Mouse (Mus musculus) midbrain, embryonic 15.5 days (tissue): ENCODE measurements around the gene Cep164. TPM values are rescaled to one million over a fixed set of nuclear protein-coding genes. Genes with fewer than 3 reads are reported as not detected.
"Not testable (repeated sequence)": the region's sequence is repeated elsewhere in the genome, so short reads cannot be mapped to it uniquely, and the experiment has no call there.

Experiments used
- ATAC-seq: fragments of 200-750 bp; cut with Nextera tagmentation; replicated peaks from 2 replicates; pipeline ENCODE4 v1.8.0; 2017; ENCODE audit warnings: moderate TSS enrichment
- H3K27ac ChIP-seq: fragments of 300-500 bp; sonication (generic); 2 replicates; pipeline ENCODE4 v1.5.1; 2015; ENCODE audit warnings: mild to moderate bottlenecking, inconsistent platforms
- H3K27me3 ChIP-seq: fragments of 300-500 bp; sonication (generic); replicated peaks from 2 replicates; pipeline ENCODE4 v1.6.1; 2015; ENCODE audit warnings: inconsistent platforms
- H3K36me3 ChIP-seq: fragments of 300-500 bp; sonication (generic); replicated peaks from 2 replicates; pipeline ENCODE4 v1.6.1; 2015; ENCODE audit warnings: inconsistent platforms
- H3K4me1 ChIP-seq: fragments of 300-500 bp; sonication (generic); 2 replicates; pipeline ENCODE4 v1.6.1; 2015; ENCODE audit warnings: inconsistent platforms
- H3K4me2 ChIP-seq: fragments of 300-500 bp; sonication (generic); 2 replicates; pipeline ENCODE4 v1.6.1; 2015; ENCODE audit warnings: inconsistent platforms, mild to moderate bottlenecking, moderate library complexity
- H3K4me3 ChIP-seq: fragments of 300-500 bp; sonication (generic); 2 replicates; pipeline ENCODE4 v1.5.1; 2015; ENCODE audit warnings: mild to moderate bottlenecking, inconsistent platforms
- H3K9ac ChIP-seq: fragments of 300-500 bp; sonication (generic); 2 replicates; pipeline ENCODE4 v1.6.1; 2015; ENCODE audit warnings: mild to moderate bottlenecking, inconsistent platforms
- H3K9me3 ChIP-seq: fragments of 300-500 bp; sonication (generic); 2 replicates; pipeline ENCODE4 v1.6.1; 2016; ENCODE audit warnings: inconsistent platforms
- WGBS: fragments of 180-500 bp; shearing (Covaris S2); methylation state at CpG from one replicate; pipeline ENCODE4 v1.1.7; 2015; ENCODE audit warnings: mixed read lengths; 5-methylcytosine and 5-hydroxymethylcytosine counted together
- polyA plus RNA-seq: library from polyadenylated mRNA; unstranded; fragments of >200 nt; fragmentation: Nextera tagmentation; extraction: Ambion mirVana; gene quantifications from 2 replicates; pipeline ENCODE4 v1.2.1, GENCODE M21; 2015

Gene Cep164
- polyA plus RNA-seq, 1 experiment from 2014 or later: 15.9 TPM

GRCm38 (mm10) chr9:45846891-45847460, 18.5 kb upstream of the Cep164 start:
- Histone ChIP-seq H3K27me3 (no peaks in the 10 kb centered on the region), H3K27ac (no peak overlapping the region), H3K4me3 (no peak overlapping the region), H3K9me3 (no peaks in the 10 kb centered on the region), H3K9ac (no peak overlapping the region), H3K4me2 (no peak overlapping the region), H3K36me3 (no peaks in the 10 kb centered on the region), H3K4me1 (peaks cover 19% of the 10 kb centered on the region)
- ATAC-seq: no peak
- WGBS: 90% methylated on average over 5 of the region's 5 CpGs

DNA sequence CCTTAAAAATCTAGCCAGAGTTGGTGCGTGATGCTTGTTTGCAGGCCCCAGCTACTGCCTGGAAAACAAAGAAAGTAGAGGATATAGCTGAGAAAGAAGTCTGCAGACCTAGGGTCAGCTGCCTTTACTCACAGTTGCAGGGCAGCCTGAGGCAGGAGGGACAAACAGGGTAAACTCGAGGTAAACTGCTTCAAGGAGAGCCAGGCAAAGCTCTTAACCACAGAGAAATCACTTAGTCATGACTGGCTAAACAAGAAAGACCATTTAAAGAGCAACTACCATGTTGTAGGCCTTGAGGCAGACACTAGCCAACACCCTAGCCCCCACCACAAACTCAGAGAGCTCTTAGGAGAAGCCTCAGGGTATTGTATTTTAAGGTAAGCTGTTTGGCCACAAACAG, 17.7 kb upstream of the Cep164 start:
- H3K4me3 ChIP-seq, H3K9ac ChIP-seq, ATAC-seq, H3K9me3 ChIP-seq, H3K36me3 ChIP-seq, H3K4me2 ChIP-seq, H3K27ac ChIP-seq, H3K27me3 ChIP-seq: not testable (repeated sequence)
- WGBS: 80% methylated on average over 2 of the region's 2 CpGs
- peaks cover 27% of the 10 kb centered on the region for H3K4me1 ChIP-seq

- 76% methylated on average over 3 of the region's 3 CpGs for WGBS
- H3K36me3 ChIP-seq: no peaks in the 10 kb centered on the region
- H3K4me2 ChIP-seq: no peak overlapping the region
- H3K4me3 ChIP-seq: no peak overlapping the region
- ATAC-seq: no peak
- no peak overlapping the region for H3K9ac ChIP-seq
- peaks cover 34% of the 10 kb centered on the region for H3K4me1 ChIP-seq
- no peaks in the 10 kb centered on the region for H3K27me3 ChIP-seq
- no peak overlapping the region for H3K27ac ChIP-seq
- H3K9me3 ChIP-seq: no peaks in the 10 kb centered on the region
Observed at GRCm38 (mm10) chr9:45845541-45845940, 17.1 kb upstream of the Cep164 start.

DNA sequence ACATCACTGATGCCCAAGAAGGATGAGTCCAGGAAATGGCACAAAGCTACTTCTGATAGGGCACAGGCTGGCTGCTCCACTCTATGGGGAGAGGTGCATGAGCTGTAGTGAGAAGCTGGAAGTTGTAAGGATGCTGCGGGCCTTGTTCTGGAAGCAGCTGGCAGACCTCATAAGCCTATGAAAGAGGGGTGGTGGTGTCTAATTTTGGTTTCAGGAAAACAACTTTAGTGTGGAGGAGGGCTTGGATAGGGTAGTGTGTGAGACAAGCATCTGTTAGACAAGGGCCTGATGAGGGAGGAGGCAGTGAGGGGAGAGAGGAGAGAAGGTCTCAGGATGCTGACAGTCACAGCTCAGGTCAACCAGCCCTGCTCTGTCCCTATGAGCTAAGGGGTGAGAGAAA, 15.3 kb upstream of the Cep164 start:
- Histone ChIP-seq H3K36me3 (no peaks in the 10 kb centered on the region), H3K4me2 (no peak overlapping the region), H3K4me1 (peaks cover 40% of the 10 kb centered on the region), H3K27ac (no peak overlapping the region), H3K27me3 (no peaks in the 10 kb centered on the region), H3K9ac (no peak overlapping the region), H3K4me3 (no peak overlapping the region), H3K9me3 (no peaks in the 10 kb centered on the region)
- no peak for ATAC-seq
- 89% methylated on average over 1 of the region's 1 CpGs for WGBS

GRCm38 (mm10) chr9:45843007-45843406, 14.5 kb upstream of the Cep164 start:
- Histone ChIP-seq H3K4me3 (no peak overlapping the region), H3K9ac (no peak overlapping the region), H3K4me2 (no peak overlapping the region), H3K27ac (no peak overlapping the region), H3K27me3 (no peaks in the 10 kb centered on the region), H3K36me3 (no peaks in the 10 kb centered on the region), H3K4me1 (peaks cover 40% of the 10 kb centered on the region), H3K9me3 (no peaks in the 10 kb centered on the region)
- no peak for ATAC-seq
- WGBS: 73% methylated on average over 5 of the region's 5 CpGs

DNA sequence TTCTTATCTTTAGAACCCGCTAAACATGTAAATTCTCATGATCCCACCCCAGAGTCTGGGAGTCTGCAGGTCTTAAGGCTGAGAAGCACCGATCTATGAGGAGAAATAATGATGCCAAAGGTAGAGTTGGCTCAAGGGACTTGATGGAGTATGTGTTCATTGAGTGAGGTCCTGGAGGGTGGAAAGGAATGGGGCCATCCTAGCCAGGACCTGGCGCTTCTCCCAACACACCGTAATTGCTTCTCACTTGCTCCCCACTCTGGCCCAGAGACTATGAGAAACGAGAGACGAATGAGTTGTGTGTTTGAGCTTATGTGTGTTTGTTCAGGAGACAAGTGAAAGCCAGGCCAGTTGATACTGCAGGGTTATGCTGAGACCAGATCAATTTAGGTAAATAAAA, 13.0 kb upstream of the Cep164 start:
- Histone ChIP-seq H3K9me3 (no peaks in the 10 kb centered on the region), H3K4me2 (peak overlapping the region; percentile 74; the same call in 1 of the 2 replicates), H3K9ac (0 out of 2 replicates have a peak overlapping the region, but pooled peaks have one; percentile 2), H3K27ac (no peak overlapping the region), H3K4me3 (no peak overlapping the region), H3K27me3 (no peaks in the 10 kb centered on the region), H3K4me1 (peaks cover 40% of the 10 kb centered on the region), H3K36me3 (no peaks in the 10 kb centered on the region)
- 85% methylated on average over 6 of the region's 6 CpGs for WGBS
- ATAC-seq: no peak

- no peaks in the 10 kb centered on the region for H3K36me3 ChIP-seq
- peak overlapping the region; percentile 74 for H3K4me2 ChIP-seq
- H3K9ac ChIP-seq: no peak overlapping the region
- no peaks in the 10 kb centered on the region for H3K9me3 ChIP-seq
- H3K4me3 ChIP-seq: peak overlapping the region; percentile 76
- 74% methylated on average over 5 of the region's 5 CpGs for WGBS
- no peaks in the 10 kb centered on the region for H3K27me3 ChIP-seq
- no peak overlapping the region for H3K27ac ChIP-seq
- ATAC-seq: no peak
- H3K4me1 ChIP-seq: peaks cover 40% of the 10 kb centered on the region
Observed at GRCm38 (mm10) chr9:45840331-45840730, 11.8 kb upstream of the Cep164 start.

DNA sequence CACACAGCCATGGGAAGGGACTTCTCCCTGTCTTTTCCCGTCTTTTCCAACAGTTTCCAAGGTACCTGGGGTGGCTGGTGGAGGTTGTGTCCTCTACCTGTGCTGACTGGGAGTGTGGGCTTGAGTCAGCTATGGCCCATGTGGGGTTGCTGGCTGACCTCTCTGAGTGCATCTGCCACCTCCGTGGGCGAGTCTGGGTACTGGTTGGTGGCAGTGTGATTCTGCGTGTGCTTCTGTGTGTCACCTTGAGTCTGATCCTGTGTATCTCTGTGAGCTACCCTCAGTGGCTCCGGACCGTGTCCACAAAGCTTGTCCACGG, 11.4 kb upstream of the Cep164 start:
- Histone ChIP-seq H3K4me1 (peaks cover 40% of the 10 kb centered on the region), H3K9ac (peak overlapping the region; percentile 93; the same call in 1 of the 2 replicates), H3K9me3 (no peaks in the 10 kb centered on the region), H3K4me2 (peak overlapping the region; percentile 74), H3K27ac (no peak overlapping the region), H3K4me3 (peak overlapping the region; percentile 76), H3K36me3 (no peaks in the 10 kb centered on the region), H3K27me3 (no peaks in the 10 kb centered on the region)
- ATAC-seq: no peak
- 71% methylated on average over 7 of the region's 7 CpGs for WGBS

DNA sequence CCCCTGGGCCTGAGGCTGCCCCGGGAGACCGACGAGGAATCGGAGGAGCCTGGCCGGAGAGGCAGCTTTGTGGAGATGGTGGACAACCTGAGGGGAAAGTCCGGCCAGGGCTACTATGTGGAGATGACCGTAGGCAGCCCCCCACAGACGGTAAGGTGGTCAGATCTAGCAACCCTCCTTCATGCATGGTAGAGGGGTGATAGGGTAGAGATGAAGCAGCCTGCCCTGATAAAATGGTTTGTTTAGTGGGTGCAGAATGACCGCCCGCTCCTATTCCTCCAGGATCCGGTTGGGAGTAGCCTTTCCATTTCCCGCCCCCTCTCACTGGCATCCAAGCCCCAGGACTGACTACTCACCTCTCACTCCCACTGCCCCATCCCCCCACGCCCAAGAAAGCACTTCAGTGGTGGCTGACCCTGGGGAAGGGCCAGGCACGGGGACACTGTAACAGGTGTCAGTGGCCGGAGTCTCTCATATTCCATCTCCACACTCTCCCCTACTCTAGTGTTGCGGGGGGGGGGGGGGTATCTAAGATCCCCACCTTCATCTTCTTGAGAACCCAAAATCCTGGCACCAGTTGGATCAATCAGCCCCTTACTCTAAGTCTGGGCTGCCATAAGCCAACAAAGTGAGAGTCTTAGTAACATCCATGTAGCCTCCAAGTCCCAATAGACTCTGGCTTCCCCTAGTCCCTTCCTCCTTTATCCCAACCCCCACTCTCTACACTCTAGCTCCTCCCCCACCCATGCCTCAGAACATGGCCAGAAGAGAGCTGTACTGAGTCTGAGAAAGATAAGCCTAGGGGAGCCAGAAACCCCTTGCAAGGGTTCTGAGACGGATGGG, 10.9 kb upstream of the Cep164 start:
- H3K4me1 ChIP-seq: peaks cover 40% of the 10 kb centered on the region
- no peaks in the 10 kb centered on the region for H3K36me3 ChIP-seq
- WGBS: 9% methylated on average over 17 of the region's 17 CpGs
- H3K27me3 ChIP-seq: no peaks in the 10 kb centered on the region
- no peaks in the 10 kb centered on the region for H3K9me3 ChIP-seq
- peak overlapping the region; percentile 74 for H3K4me2 ChIP-seq
- H3K4me3 ChIP-seq: peak overlapping the region; percentile 76
- ATAC-seq: peak; percentile 37
- peak overlapping the region; percentile 82 for H3K27ac ChIP-seq
- H3K9ac ChIP-seq: peak overlapping the region; percentile 93

DNA sequence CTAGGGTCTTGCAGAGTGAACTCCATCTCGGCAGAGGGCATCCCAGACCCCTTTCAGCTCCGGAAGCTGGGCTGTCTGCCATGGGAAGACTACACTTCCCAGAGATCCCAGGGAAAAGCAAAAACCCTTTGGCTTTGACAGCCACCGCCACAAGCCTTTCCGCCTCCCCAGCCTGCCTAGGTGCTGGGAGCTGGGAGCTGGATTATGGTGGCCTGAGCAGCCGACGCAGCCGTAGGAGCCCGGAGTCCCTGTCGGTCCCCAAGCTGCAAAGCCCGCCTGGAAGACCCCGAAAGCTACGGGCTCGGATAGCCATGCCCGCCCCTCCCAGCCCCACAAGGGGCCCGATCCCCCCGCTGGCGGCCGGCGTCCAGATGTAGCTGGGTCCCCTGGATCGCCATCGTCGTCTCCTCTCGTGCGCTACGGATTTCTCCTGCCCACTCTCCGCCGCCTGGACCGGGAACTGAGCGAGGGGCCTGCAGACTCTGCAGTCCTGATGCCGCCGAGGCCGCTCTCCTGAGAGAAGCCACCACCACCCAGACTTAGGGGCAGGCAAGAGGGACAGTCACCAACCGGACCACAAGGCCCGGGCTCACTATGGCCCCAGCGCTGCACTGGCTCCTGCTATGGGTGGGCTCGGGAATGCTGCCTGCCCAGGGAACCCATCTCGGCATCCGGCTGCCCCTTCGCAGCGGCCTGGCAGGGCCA, 10.1 kb upstream of the Cep164 start, which contains the start of gene Bace1:
Gene Bace1 (plus strand): TSS at position 147 of the 705 bp plus-strand sequence.
- H3K9me3 ChIP-seq: no peaks in the 10 kb centered on the region
- H3K27me3 ChIP-seq: no peaks in the 10 kb centered on the region
- no peaks in the 10 kb centered on the region for H3K36me3 ChIP-seq
- peaks cover 40% of the 10 kb centered on the region for H3K4me1 ChIP-seq
- H3K9ac ChIP-seq: peak within 1 kb of the TSS; percentile 93
- under 1% methylated on average over 40 of the region's 40 CpGs for WGBS
- peak within 1 kb of the TSS; percentile 74 for H3K4me2 ChIP-seq
- peak; percentile 92 for ATAC-seq
- peak within 1 kb of the TSS; percentile 76 for H3K4me3 ChIP-seq
- H3K27ac ChIP-seq: peak within 1 kb of the TSS; percentile 82

GRCm38 (mm10) chr9:45838069-45838433, 9.6 kb upstream of the Cep164 start:
- Histone ChIP-seq H3K27me3 (no peaks in the 10 kb centered on the region), H3K4me3 (peak overlapping the region; percentile 76), H3K27ac (peak overlapping the region; percentile 82), H3K9ac (no peak overlapping the region), H3K4me2 (peak overlapping the region; percentile 74), H3K9me3 (no peaks in the 10 kb centered on the region), H3K4me1 (peaks cover 40% of the 10 kb centered on the region), H3K36me3 (no peaks in the 10 kb centered on the region)
- 19% methylated on average over 4 of the region's 4 CpGs for WGBS
- no peak; the same call in 1 of the 2 replicates for ATAC-seq

GRCm38 (mm10) chr9:45833461-45833860, 5.0 kb upstream of the Cep164 start:
- no peak overlapping the region for H3K9ac ChIP-seq
- no peak for ATAC-seq
- no peak overlapping the region for H3K27ac ChIP-seq
- H3K4me2 ChIP-seq: no peak overlapping the region
- no peaks in the 10 kb centered on the region for H3K27me3 ChIP-seq
- WGBS: 78% methylated on average over 2 of the region's 2 CpGs
- H3K4me3 ChIP-seq: no peak overlapping the region
- H3K36me3 ChIP-seq: no peaks in the 10 kb centered on the region
- peaks cover 4% of the 10 kb centered on the region; the same call in 1 of the 2 replicates for H3K4me1 ChIP-seq
- H3K9me3 ChIP-seq: no peaks in the 10 kb centered on the region
